Mouse (Mus musculus) ES-Bruce4 (cell line): ENCODE results near the gene Rbm8a2.

Source experiments
- CTCF ChIP-seq: IDR thresholded peaks from one replicate; pipeline ENCODE4 v1.8.1; 2011; ENCODE audit warnings: low read depth, low read length
- EP300 ChIP-seq: IDR thresholded peaks from 2 replicates; pipeline ENCODE4 v1.6.1; 2011; ENCODE audit warnings: low read depth, low read length; ENCODE audit not compliant: insufficient read depth

GRCm38 (mm10) chr1:175943168-175943567 is 35.7 kb downstream of the Rbm8a2 start:
- TF ChIP-seq CTCF (no peak), EP300 (no peak)
